Mouse (Mus musculus) C2C12 (cell line): ENCODE measurements around the gene Lpar2. TPM values are rescaled to one million over a fixed set of nuclear protein-coding genes. Genes with fewer than 3 reads are reported as not detected.
A peak's percentile ranks its signal among the peaks of the same experiment; 100 is the strongest.

Experiments used
- H3K27me3 ChIP-seq: one replicate; pipeline ENCODE4 v1.6.1; 2011; ENCODE audit not compliant: control insufficient read depth, insufficient read depth, insufficient read length
- H3K36me3 ChIP-seq: one replicate; pipeline ENCODE4 v1.6.1; 2011; ENCODE audit not compliant: control insufficient read depth, insufficient read depth
- H3K4me3 ChIP-seq: one replicate; pipeline ENCODE4 v1.5.1; 2011; ENCODE audit warnings: mild to moderate bottlenecking, control low read depth; ENCODE audit not compliant: poor library complexity, insufficient read depth, severe bottlenecking
- H3K79me2 ChIP-seq: one replicate; pipeline ENCODE4 v1.6.1; 2011; ENCODE audit not compliant: control insufficient read depth, insufficient read depth
- H3K79me3 ChIP-seq: one replicate; pipeline ENCODE4 v1.6.1; 2011; ENCODE audit warnings: low read depth, control low read depth
- H3ac ChIP-seq: one replicate; pipeline ENCODE3; 2011; ENCODE audit warnings: low read depth; ENCODE audit not compliant: control insufficient read depth, insufficient read length
- CEBPB ChIP-seq: IDR thresholded peaks from one replicate; pipeline ENCODE4 v1.6.1; 2011; ENCODE audit warnings: low read depth, mild to moderate bottlenecking, control low read depth, moderate library complexity
- CTCF ChIP-seq: IDR thresholded peaks from one replicate; pipeline ENCODE4 v1.5.1; 2011; ENCODE audit not compliant: control insufficient read depth, insufficient read depth, insufficient read length
- FOSL1 ChIP-seq: IDR thresholded peaks from one replicate; pipeline ENCODE4 v1.8.0; 2011; ENCODE audit warnings: mild to moderate bottlenecking, low read length; ENCODE audit not compliant: poor library complexity, insufficient read depth, severe bottlenecking
- MAX ChIP-seq: IDR thresholded peaks from one replicate; pipeline ENCODE4 v1.6.1; 2011; ENCODE audit warnings: mild to moderate bottlenecking, control low read depth
- MYOD1 ChIP-seq: IDR thresholded peaks from one replicate; pipeline ENCODE4 v1.6.1; 2011; ENCODE audit warnings: low read depth; ENCODE audit not compliant: control insufficient read depth, insufficient read length
- MYOG ChIP-seq: IDR thresholded peaks from one replicate; pipeline ENCODE4 v1.6.1; 2011; ENCODE audit not compliant: control insufficient read depth, insufficient read length; ENCODE audit errors: extremely low read depth
- USF1 ChIP-seq: IDR thresholded peaks from one replicate; pipeline ENCODE4 v1.6.1; 2011; ENCODE audit warnings: low read depth, mild to moderate bottlenecking, control low read depth, moderate library complexity
- polyA plus RNA-seq: library from polyadenylated mRNA; unstranded; fragments of >200 nt; fragmentation: generic; extraction: Trizol; gene quantifications from one replicate; pipeline ENCODE4 v1.2.1, GENCODE M21; 2012; ENCODE audit warnings: missing spikeins

The Lpar2 gene
- polyA plus RNA-seq, 1 experiment, result 1.5 TPM

GRCm38 (mm10) chr8:69790364-69790763 lies 31.9 kb upstream of the Lpar2 start:
- H3K79me3 ChIP-seq, result peaks cover 29% of the 10 kb centered on the region
- peak overlapping the region; percentile 89 for H3K4me3 ChIP-seq
- no peak for TF ChIP-seq USF1
- no peak for TF ChIP-seq CTCF
- peaks cover 29% of the 10 kb centered on the region for H3K36me3 ChIP-seq
- H3K27me3 ChIP-seq, result no peaks in the 10 kb centered on the region
- peak overlapping the region; percentile 96 for H3ac ChIP-seq
- peaks cover 45% of the 10 kb centered on the region for H3K79me2 ChIP-seq

GRCm38 (mm10) chr8:69790773-69791367 lies 31.4 kb upstream of the Lpar2 start, which contains the start of the genes Atp13a1 and Zfp866:
Gene Atp13a1, plus strand, starts transcription at chr8:69791163.
Gene Zfp866, minus strand, starts transcription at chr8:69791178.
- H3K36me3 ChIP-seq, result peaks cover 30% of the 10 kb centered on the region
- H3K79me2 ChIP-seq, result peaks cover 47% of the 10 kb centered on the region
- H3ac ChIP-seq, result peak within 1 kb of the TSS; percentile 96
- H3K79me3 ChIP-seq, result peaks cover 29% of the 10 kb centered on the region
- H3K27me3 ChIP-seq, result no peaks in the 10 kb centered on the region
- TF ChIP-seq MYOG, result no peak
- peak; percentile 76 for TF ChIP-seq MAX
- TF ChIP-seq FOSL1, result no peak
- TF ChIP-seq USF1, result no peak
- TF ChIP-seq CEBPB, result no peak
- TF ChIP-seq MYOD1, result no peak
- H3K4me3 ChIP-seq, result peak within 1 kb of the TSS; percentile 89

- peaks cover 29% of the 10 kb centered on the region for H3K79me3 ChIP-seq
- TF ChIP-seq MYOG, result no peak
- no peak for TF ChIP-seq MAX
- no peak for TF ChIP-seq FOSL1
- no peak for TF ChIP-seq MYOD1
- TF ChIP-seq USF1, result no peak
- no peak for TF ChIP-seq CTCF
- TF ChIP-seq CEBPB, result no peak
- H3K4me3 ChIP-seq, result peak overlapping the region; percentile 89
- peaks cover 37% of the 10 kb centered on the region for H3K36me3 ChIP-seq
- peak overlapping the region; percentile 96 for H3ac ChIP-seq
- no peaks in the 10 kb centered on the region for H3K27me3 ChIP-seq
- peaks cover 47% of the 10 kb centered on the region for H3K79me2 ChIP-seq
Observed at GRCm38 (mm10) chr8:69791415-69792068, 30.7 kb upstream of the Lpar2 start.

GRCm38 (mm10) chr8:69793666-69794065 lies 28.6 kb upstream of the Lpar2 start:
- peaks cover 56% of the 10 kb centered on the region for H3K36me3 ChIP-seq
- TF ChIP-seq CTCF (no peak), MYOG (no peak), USF1 (no peak), MAX (no peak), MYOD1 (no peak), CEBPB (no peak), FOSL1 (no peak)
- no peaks in the 10 kb centered on the region for H3K27me3 ChIP-seq

GRCm38 (mm10) chr8:69794096-69794495 lies 28.1 kb upstream of the Lpar2 start:
- Histone ChIP-seq H3K27me3 (no peaks in the 10 kb centered on the region), H3ac (no peak overlapping the region), H3K4me3 (no peak overlapping the region), H3K79me3 (peaks cover 29% of the 10 kb centered on the region), H3K36me3 (peaks cover 60% of the 10 kb centered on the region), H3K79me2 (peaks cover 47% of the 10 kb centered on the region)
- TF ChIP-seq USF1 (no peak), FOSL1 (no peak), MAX (no peak), MYOD1 (no peak), MYOG (no peak)

More at GRCm38 (mm10) chr8:69793666-69794065, 28.6 kb upstream of the Lpar2 start:
- peaks cover 29% of the 10 kb centered on the region for H3K79me3 ChIP-seq
- peaks cover 47% of the 10 kb centered on the region for H3K79me2 ChIP-seq
- no peak overlapping the region for H3ac ChIP-seq
- H3K4me3 ChIP-seq, result no peak overlapping the region

- Histone ChIP-seq H3K27me3 (no peaks in the 10 kb centered on the region), H3K79me2 (peaks cover 47% of the 10 kb centered on the region), H3K79me3 (peaks cover 29% of the 10 kb centered on the region), H3K4me3 (no peak overlapping the region), H3K36me3 (peaks cover 67% of the 10 kb centered on the region), H3ac (no peak overlapping the region)
- TF ChIP-seq USF1 (no peak), CTCF (no peak), CEBPB (no peak), MYOG (no peak), MYOD1 (no peak), MAX (no peak), FOSL1 (no peak)
Observed at GRCm38 (mm10) chr8:69794901-69795300, 27.3 kb upstream of the Lpar2 start.
